Mouse (Mus musculus): Measurements from ENCODE around the gene Dnlz. TPM values are rescaled to one million over a fixed set of nuclear protein-coding genes. Genes with fewer than 3 reads are reported as not detected.

Gene Dnlz
- total and polyA plus RNA-seq, 3 experiments: 22.7 to 25.9 (median 23.2) TPM

GRCm38 (mm10) chr2:26342609-26343490 is 9.1 kb downstream of the Dnlz start:
- WGBS: 25% methylated on average over 11 of the region's 11 CpGs
- Histone ChIP-seq H3K36me3 (ENCODE audit: control insufficient read depth, insufficient read depth, low read length) (no peaks in the 10 kb centered on the region), H3K4me1 (ENCODE audit: control insufficient read depth, insufficient read depth, low read length) (peaks cover 14% of the 10 kb centered on the region), H3K27me3 (ENCODE audit: control insufficient read depth, insufficient read depth, low read length) (no peaks in the 10 kb centered on the region), H3K4me3 (peak overlapping the region; percentile 13), H3K27ac (peak overlapping the region; percentile 89), H3K79me2 (replicated peaks; ENCODE audit: control insufficient read depth, insufficient read depth, low read length) (no peaks in the 10 kb centered on the region), H3K9ac (ENCODE audit: low read depth, low read length) (peak overlapping the region; percentile 24)
- TF ChIP-seq POLR2A (IDR thresholded peaks at IDR 0.05; ENCODE audit: insufficient read depth, low read depth, low read length) (peak; percentile 41; the same call in 1 of the 2 replicates), EP300 (IDR thresholded peaks at IDR 0.05; ENCODE audit: insufficient read depth, low read depth, low read length) (no peak)
- no peak for DNase-seq
- intact Hi-C loops (cut with DNase I): no loop called here

GRCm38 (mm10) chr2:26342044-26342443 is 9.9 kb downstream of the Dnlz start:
- 16% methylated on average over 10 of the region's 10 CpGs for WGBS
- TF ChIP-seq CTCF (IDR thresholded peaks at IDR 0.05) (no peak), POLR2A (IDR thresholded peaks at IDR 0.05; ENCODE audit: insufficient read depth, low read depth, low read length) (peak; percentile 75; the same call in 1 of the 2 replicates), EP300 (IDR thresholded peaks at IDR 0.05; ENCODE audit: insufficient read depth, low read depth, low read length) (peak; percentile 95)
- Histone ChIP-seq H3K27ac (peak overlapping the region; percentile 89), H3K36me3 (ENCODE audit: control insufficient read depth, insufficient read depth, low read length) (no peaks in the 10 kb centered on the region), H3K27me3 (ENCODE audit: control insufficient read depth, insufficient read depth, low read length) (no peaks in the 10 kb centered on the region), H3K9ac (ENCODE audit: low read depth, low read length) (no peak overlapping the region; the same call in 1 of the 2 replicates), H3K79me2 (replicated peaks; ENCODE audit: control insufficient read depth, insufficient read depth, low read length) (no peaks in the 10 kb centered on the region), H3K4me3 (peak overlapping the region; percentile 46; the same call in 1 of the 2 replicates), H3K4me1 (ENCODE audit: control insufficient read depth, insufficient read depth, low read length) (peaks cover 14% of the 10 kb centered on the region)
- intact Hi-C loops (cut with DNase I): no loop called here
- DNase-seq: peak; percentile 80 to 87

- Histone ChIP-seq H3K4me1 (ENCODE audit: control insufficient read depth, insufficient read depth, low read length) (peaks cover 14% of the 10 kb centered on the region), H3K9ac (ENCODE audit: low read depth, low read length) (peak overlapping the region; percentile 71), H3K36me3 (ENCODE audit: control insufficient read depth, insufficient read depth, low read length) (no peaks in the 10 kb centered on the region), H3K4me3 (peak overlapping the region; percentile 46), H3K27me3 (ENCODE audit: control insufficient read depth, insufficient read depth, low read length) (no peaks in the 10 kb centered on the region), H3K79me2 (replicated peaks; ENCODE audit: control insufficient read depth, insufficient read depth, low read length) (no peaks in the 10 kb centered on the region), H3K27ac (peak overlapping the region; percentile 89)
- intact Hi-C loops (cut with DNase I): no loop called here
- DNase-seq: peak; percentile 55 to 65
- 21% methylated on average over 2 of the region's 2 CpGs for WGBS
- TF ChIP-seq CTCF (IDR thresholded peaks at IDR 0.05): no peak
- TF ChIP-seq POLR2A (IDR thresholded peaks at IDR 0.05; ENCODE audit: insufficient read depth, low read depth, low read length): peak; percentile 21; the same call in 1 of the 2 replicates
- TF ChIP-seq EP300 (IDR thresholded peaks at IDR 0.05; ENCODE audit: insufficient read depth, low read depth, low read length): peak; percentile 6; the same call in 1 of the 2 replicates
Measured at GRCm38 (mm10) chr2:26341510-26341981, 10.4 kb downstream of the Dnlz start.

GRCm38 (mm10) chr2:26339204-26339551 is 12.7 kb downstream of the Dnlz start:
- Histone ChIP-seq H3K9ac (ENCODE audit: low read depth, low read length) (peak overlapping the region; percentile 71), H3K27ac (peak overlapping the region; percentile 89), H3K27me3 (ENCODE audit: control insufficient read depth, insufficient read depth, low read length) (no peaks in the 10 kb centered on the region), H3K36me3 (ENCODE audit: control insufficient read depth, insufficient read depth, low read length) (no peaks in the 10 kb centered on the region), H3K4me1 (ENCODE audit: control insufficient read depth, insufficient read depth, low read length) (peaks cover 14% of the 10 kb centered on the region), H3K79me2 (replicated peaks; ENCODE audit: control insufficient read depth, insufficient read depth, low read length) (no peaks in the 10 kb centered on the region), H3K4me3 (peak overlapping the region; percentile 46)
- TF ChIP-seq POLR2A (IDR thresholded peaks at IDR 0.05; ENCODE audit: insufficient read depth, low read depth, low read length) (peak; percentile 91), CTCF (IDR thresholded peaks at IDR 0.05) (no peak), EP300 (IDR thresholded peaks at IDR 0.05; ENCODE audit: insufficient read depth, low read depth, low read length) (peak; percentile 84; the same call in 1 of the 2 replicates)
- 28% methylated on average over 5 of the region's 5 CpGs for WGBS
- peak; percentile 79 to 85 for DNase-seq
- intact Hi-C loops (cut with DNase I): no loop called here

- TF ChIP-seq POLR2A (IDR thresholded peaks at IDR 0.05; ENCODE audit: insufficient read depth, low read depth, low read length): no peak
- no peak for DNase-seq
- WGBS: 59% methylated on average over 9 of the region's 13 CpGs
- intact Hi-C loops (cut with DNase I): no loop called here
- peak overlapping the region; percentile 1 for H3K27ac ChIP-seq
- no peaks in the 10 kb centered on the region for H3K27me3 ChIP-seq (ENCODE audit: control insufficient read depth, insufficient read depth, low read length)
- no peak overlapping the region for H3K4me3 ChIP-seq
- H3K9ac ChIP-seq (ENCODE audit: low read depth, low read length): no peak overlapping the region
- H3K4me1 ChIP-seq (ENCODE audit: control insufficient read depth, insufficient read depth, low read length): peaks cover 14% of the 10 kb centered on the region
- no peaks in the 10 kb centered on the region for H3K79me2 ChIP-seq (replicated peaks; ENCODE audit: control insufficient read depth, insufficient read depth, low read length)
- no peaks in the 10 kb centered on the region for H3K36me3 ChIP-seq (ENCODE audit: control insufficient read depth, insufficient read depth, low read length)
Measured at GRCm38 (mm10) chr2:26338302-26339203, 13.4 kb downstream of the Dnlz start.

Measured in heart, adult 2 months (tissue).